Mouse (Mus musculus): ENCODE results near the gene Sfxn5. TPM values are rescaled to one million over a fixed set of nuclear protein-coding genes. Genes with fewer than 3 reads are reported as not detected.
A peak's percentile ranks its signal among the peaks of the same experiment; 100 is the strongest.

The Sfxn5 gene
- total and polyA plus RNA-seq, 2 experiments from 2014 or later = 108 to 151 TPM

DNA sequence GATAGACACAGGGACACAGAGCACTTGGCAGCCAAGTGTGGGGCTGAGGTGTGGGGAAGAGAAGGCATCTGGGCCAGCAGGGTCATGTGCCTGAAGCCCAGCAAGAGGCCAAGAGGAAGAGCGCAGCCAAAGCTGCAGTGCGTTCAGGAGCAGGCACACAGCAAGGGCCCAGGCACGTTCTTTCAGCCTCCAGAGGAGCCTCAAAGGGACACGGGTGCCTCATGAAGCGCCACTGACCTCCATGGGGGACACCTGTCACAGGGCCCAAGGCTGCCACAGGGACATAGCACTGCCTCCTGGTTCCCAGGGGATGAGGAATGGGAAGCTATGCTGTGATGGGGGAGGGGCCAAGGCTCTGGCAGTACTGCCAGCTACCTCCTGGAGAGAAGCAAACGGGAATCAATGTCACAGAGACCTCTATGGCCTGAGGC is 82.4 kb downstream of the Sfxn5 start:
- ATAC-seq = no peak
- no peaks in the 10 kb centered on the region for H3K9me3 ChIP-seq (ENCODE audit: low read length)
- DNase-seq (ENCODE audit: low spot score) = no peak
- 40% methylated on average over 6 of the region's 6 CpGs for WGBS
- H3K4me1 ChIP-seq (ENCODE audit: insufficient read depth, low read length) = peaks cover 5% of the 10 kb centered on the region
- H3K27ac ChIP-seq = no peak overlapping the region
- H3K4me3 ChIP-seq (ENCODE audit: low read length) = no peak overlapping the region
- H3K36me3 ChIP-seq (ENCODE audit: insufficient read depth, low read length) = no peaks in the 10 kb centered on the region
- no peak overlapping the region for H3K4me2 ChIP-seq (ENCODE audit: low read depth, low read length)
- no peak overlapping the region for H3K9ac ChIP-seq (replicated peaks; ENCODE audit: low read length)
- TF ChIP-seq CTCF (IDR thresholded peaks at IDR 0.05; ENCODE audit: low read depth) = no peak
- no peaks in the 10 kb centered on the region for H3K27me3 ChIP-seq (ENCODE audit: insufficient read depth, low read length)

DNA sequence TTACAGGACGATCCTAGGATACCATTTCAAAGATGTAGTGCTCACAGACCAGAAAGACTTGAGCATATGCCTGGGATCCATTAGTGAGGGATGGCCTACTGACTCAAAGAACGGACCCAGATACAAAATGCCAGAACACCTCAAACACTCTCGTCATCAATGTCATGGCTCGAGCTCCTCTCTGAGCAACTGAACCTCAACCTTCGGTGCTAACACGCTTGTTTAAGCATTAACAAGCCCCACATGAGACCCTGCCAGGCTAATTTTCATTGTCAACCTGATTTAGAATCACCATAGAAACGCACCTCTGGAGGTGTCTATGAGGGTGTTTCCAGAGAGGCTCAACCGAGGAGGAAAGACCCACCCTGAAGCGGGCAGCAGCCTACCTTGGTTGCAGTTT is 83.4 kb downstream of the Sfxn5 start:
- WGBS = 64% methylated on average over 9 of the region's 9 CpGs
- no peak overlapping the region for H3K4me2 ChIP-seq (ENCODE audit: low read depth, low read length)
- H3K9ac ChIP-seq (replicated peaks; ENCODE audit: low read length) = no peak overlapping the region
- H3K9me3 ChIP-seq (ENCODE audit: low read length) = no peaks in the 10 kb centered on the region
- no peak for ATAC-seq
- H3K27ac ChIP-seq = no peak overlapping the region
- no peaks in the 10 kb centered on the region for H3K36me3 ChIP-seq (ENCODE audit: insufficient read depth, low read length)
- peaks cover 5% of the 10 kb centered on the region for H3K4me1 ChIP-seq (ENCODE audit: insufficient read depth, low read length)
- H3K27me3 ChIP-seq (ENCODE audit: insufficient read depth, low read length) = no peaks in the 10 kb centered on the region
- no peak overlapping the region for H3K4me3 ChIP-seq (ENCODE audit: low read length)
- TF ChIP-seq CTCF (IDR thresholded peaks at IDR 0.05; ENCODE audit: low read depth) = no peak
- DNase-seq (ENCODE audit: low spot score) = no peak

GRCm38 (mm10) chr6:85239044-85239489 is 94.2 kb downstream of the Sfxn5 start:
- no peaks in the 10 kb centered on the region for H3K4me1 ChIP-seq (ENCODE audit: insufficient read depth, low read length)
- H3K36me3 ChIP-seq (ENCODE audit: insufficient read depth, low read length) = no peaks in the 10 kb centered on the region
- H3K27me3 ChIP-seq (ENCODE audit: insufficient read depth, low read length) = no peaks in the 10 kb centered on the region
- TF ChIP-seq CTCF (IDR thresholded peaks at IDR 0.05; ENCODE audit: low read depth) = peak; percentile 91
- ATAC-seq (peak; percentile 71), DNase-seq (ENCODE audit: low spot score) (peak; percentile 70)
- 16% methylated on average over 4 of the region's 4 CpGs for WGBS
- H3K9me3 ChIP-seq (ENCODE audit: low read length) = no peaks in the 10 kb centered on the region
- H3K9ac ChIP-seq (replicated peaks; ENCODE audit: low read length) = no peak overlapping the region
- H3K4me2 ChIP-seq (ENCODE audit: low read depth, low read length) = no peak overlapping the region
- H3K27ac ChIP-seq = no peak overlapping the region
- no peak overlapping the region for H3K4me3 ChIP-seq (ENCODE audit: low read length)

GRCm38 (mm10) chr6:85237595-85238337 is 95.5 kb downstream of the Sfxn5 start:
- Histone ChIP-seq H3K9me3 (ENCODE audit: low read length) (no peaks in the 10 kb centered on the region), H3K9ac (replicated peaks; ENCODE audit: low read length) (no peak overlapping the region), H3K27me3 (ENCODE audit: insufficient read depth, low read length) (no peaks in the 10 kb centered on the region), H3K4me2 (ENCODE audit: low read depth, low read length) (no peak overlapping the region), H3K4me3 (ENCODE audit: low read length) (no peak overlapping the region), H3K27ac (no peak overlapping the region), H3K36me3 (ENCODE audit: insufficient read depth, low read length) (no peaks in the 10 kb centered on the region), H3K4me1 (ENCODE audit: insufficient read depth, low read length) (no peaks in the 10 kb centered on the region)
- DNase-seq (ENCODE audit: low spot score) = no peak
- 61% methylated on average over 10 of the region's 10 CpGs for WGBS
- no peak for ATAC-seq
- no peak for TF ChIP-seq CTCF (IDR thresholded peaks at IDR 0.05; ENCODE audit: low read depth)

DNA sequence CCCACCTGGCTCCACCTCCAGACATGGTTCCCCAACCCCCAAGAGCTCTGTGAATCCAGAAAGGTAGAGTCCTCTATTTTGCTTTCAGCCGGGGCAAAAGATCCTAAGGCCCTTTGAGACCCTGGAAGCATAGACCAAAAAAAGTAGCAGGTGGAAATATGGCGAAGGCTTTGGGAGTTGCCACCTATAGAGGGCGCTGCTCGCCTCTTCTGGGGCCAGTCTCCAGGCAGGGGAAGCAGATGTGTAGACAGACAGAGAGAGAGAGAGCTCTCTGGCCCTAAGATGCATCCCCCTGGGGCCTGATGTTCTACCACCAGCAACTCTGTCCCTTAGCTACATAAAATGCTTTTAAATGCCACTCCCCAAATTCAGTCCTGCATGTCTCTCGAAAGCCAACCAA is 96.2 kb downstream of the Sfxn5 start:
- Histone ChIP-seq H3K4me2 (ENCODE audit: low read depth, low read length) (no peak overlapping the region), H3K4me3 (ENCODE audit: low read length) (no peak overlapping the region), H3K4me1 (ENCODE audit: insufficient read depth, low read length) (no peaks in the 10 kb centered on the region), H3K9me3 (ENCODE audit: low read length) (no peaks in the 10 kb centered on the region), H3K27me3 (ENCODE audit: insufficient read depth, low read length) (no peaks in the 10 kb centered on the region), H3K36me3 (ENCODE audit: insufficient read depth, low read length) (no peaks in the 10 kb centered on the region), H3K9ac (replicated peaks; ENCODE audit: low read length) (no peak overlapping the region), H3K27ac (no peak overlapping the region)
- ATAC-seq (no peak), DNase-seq (ENCODE audit: low spot score) (peak; percentile 39)
- WGBS = 43% methylated on average over 5 of the region's 5 CpGs
- peak; percentile 56 for TF ChIP-seq CTCF (IDR thresholded peaks at IDR 0.05; ENCODE audit: low read depth)

GRCm38 (mm10) chr6:85234796-85235195 is 98.4 kb downstream of the Sfxn5 start:
- H3K4me1 ChIP-seq (ENCODE audit: insufficient read depth, low read length) = no peaks in the 10 kb centered on the region
- no peak overlapping the region for H3K4me2 ChIP-seq (ENCODE audit: low read depth, low read length)
- H3K9me3 ChIP-seq (ENCODE audit: low read length) = no peaks in the 10 kb centered on the region
- H3K27me3 ChIP-seq (ENCODE audit: insufficient read depth, low read length) = no peaks in the 10 kb centered on the region
- no peaks in the 10 kb centered on the region for H3K36me3 ChIP-seq (ENCODE audit: insufficient read depth, low read length)
- DNase-seq (ENCODE audit: low spot score) = no peak
- no peak overlapping the region for H3K9ac ChIP-seq (replicated peaks; ENCODE audit: low read length)
- TF ChIP-seq CTCF (IDR thresholded peaks at IDR 0.05; ENCODE audit: low read depth) = no peak
- no peak overlapping the region for H3K4me3 ChIP-seq (ENCODE audit: low read length)
- WGBS = 49% methylated on average over 5 of the region's 5 CpGs
- no peak overlapping the region for H3K27ac ChIP-seq
- ATAC-seq = no peak

Data from hindbrain, postnatal 0 days (tissue).